Mouse (Mus musculus): ENCODE data around the gene Olfr71. TPM values are rescaled to one million over a fixed set of nuclear protein-coding genes. Genes with fewer than 3 reads are reported as not detected.
A peak's percentile ranks its signal among the peaks of the same experiment; 100 is the strongest.

The Olfr71 gene
- total RNA-seq, 2 experiments from 2014 or later = not detected

GRCm38 (mm10) chr4:43711821-43712220, 1.8 kb upstream of the Olfr71 start:
- DNase-seq = peak; percentile 93

- DNase-seq = no peak
Measured at GRCm38 (mm10) chr4:43705991-43706390, 4.1 kb downstream of the Olfr71 start.

- no peak for DNase-seq
Measured at GRCm38 (mm10) chr4:43703851-43704250, 6.2 kb downstream of the Olfr71 start.

DNA sequence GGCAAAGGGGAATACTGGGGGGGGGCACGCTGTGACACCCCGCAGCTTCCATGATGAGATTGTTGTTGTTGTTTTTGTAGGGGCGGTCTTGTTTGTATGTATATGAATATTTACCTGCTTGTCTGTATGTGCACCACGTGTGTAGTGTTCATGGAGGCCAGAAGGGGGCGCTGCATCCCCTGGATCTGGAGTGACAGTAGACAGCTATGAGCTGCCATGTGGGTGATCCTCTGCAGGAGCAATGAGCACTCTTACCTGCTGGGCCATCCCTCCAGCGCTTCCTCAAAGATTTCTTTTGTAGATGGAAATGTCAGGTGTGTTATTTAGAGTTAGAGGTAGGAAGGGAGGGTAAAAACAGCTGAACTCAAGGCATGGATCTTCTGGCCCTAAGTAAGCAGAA, 6.6 kb downstream of the Olfr71 start:
- DNase-seq = no peak

DNA sequence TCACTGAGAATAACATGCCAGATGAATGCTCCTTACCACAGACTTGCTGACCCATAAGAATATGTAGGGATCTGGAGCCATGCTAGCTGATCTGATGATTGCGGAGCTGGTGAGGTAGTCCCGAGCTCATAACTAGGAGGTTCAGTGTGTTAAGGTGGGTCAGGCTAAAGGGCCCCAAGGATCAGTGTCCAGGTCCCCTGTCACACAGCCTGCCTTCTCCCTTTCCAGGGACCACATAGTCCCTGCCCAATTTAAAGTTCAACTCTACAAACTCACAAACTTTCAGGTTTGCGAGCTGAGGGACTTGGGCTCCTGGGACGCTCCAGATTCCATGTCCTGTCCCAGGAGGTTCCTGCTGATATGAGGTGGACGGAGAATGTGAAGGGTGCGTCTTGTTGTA, 9.3 kb downstream of the Olfr71 start, which contains the start of gene Olfr70:
Olfr70 (minus strand) TSS at position 101 of the 400 bp plus-strand sequence.
- DNase-seq = no peak

GRCm38 (mm10) chr4:43696561-43696960, 13.5 kb downstream of the Olfr71 start:
- DNase-seq = no peak

- peak; percentile 59 for DNase-seq
Measured at GRCm38 (mm10) chr4:43695249-43695671, 14.8 kb downstream of the Olfr71 start.

DNA sequence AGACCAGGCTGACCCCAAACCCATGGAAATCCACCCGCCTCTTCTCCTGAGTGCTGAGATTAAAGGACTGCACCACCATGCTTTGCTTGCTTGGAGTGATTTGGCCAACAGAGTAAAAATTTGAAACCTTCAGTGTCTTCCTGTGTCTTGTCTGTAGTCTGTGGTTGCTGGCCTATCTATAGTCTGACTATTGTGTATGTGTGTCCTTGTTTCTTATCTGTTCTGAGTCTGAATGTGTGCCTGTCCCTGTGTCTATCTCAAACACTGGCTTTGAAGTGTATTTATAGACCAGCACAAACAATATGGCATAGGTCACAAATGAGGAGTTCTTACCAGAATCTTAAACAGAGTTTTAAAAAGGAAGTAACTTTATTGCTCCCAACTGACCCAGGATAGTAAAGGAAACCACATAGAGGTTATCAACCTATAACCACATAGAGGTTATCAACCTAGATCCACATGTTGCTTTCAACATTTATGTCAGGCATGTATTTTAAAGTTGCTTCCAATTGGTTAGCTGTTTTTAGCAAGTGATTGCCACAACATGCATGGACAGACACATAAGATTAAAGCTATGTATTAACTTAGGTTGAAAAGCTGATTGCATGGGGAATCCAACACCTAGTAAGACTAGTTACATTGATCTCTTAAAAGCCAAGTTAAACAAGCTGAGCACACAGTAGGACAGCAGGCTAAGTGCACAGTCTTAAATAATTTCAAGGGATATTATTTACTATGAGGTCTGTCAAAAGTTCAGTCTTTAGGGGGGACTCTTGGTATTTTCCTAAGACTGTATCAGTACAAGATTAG, 15.4 kb downstream of the Olfr71 start:
- no peak for DNase-seq

DNA sequence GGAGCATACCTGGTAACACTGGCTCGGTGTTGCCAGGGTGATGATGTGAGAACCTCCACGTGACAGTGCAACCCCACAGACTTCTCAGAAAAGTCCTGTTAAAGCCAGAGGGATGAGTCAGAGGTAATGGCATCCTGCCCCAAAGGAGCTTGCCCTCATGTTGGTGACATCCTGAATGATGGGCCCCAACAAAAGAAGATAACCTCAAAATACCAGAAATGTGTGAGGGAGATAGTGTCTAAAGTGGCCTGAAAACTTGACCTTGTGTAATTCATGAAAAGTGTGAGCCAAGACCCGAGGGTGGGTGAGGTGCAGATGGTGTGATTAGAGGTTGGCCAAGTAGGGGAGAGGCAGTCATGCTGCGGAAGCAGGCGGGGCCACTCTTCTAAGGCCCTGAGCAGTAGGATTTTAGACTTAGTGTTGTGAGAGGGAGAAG, 16.2 kb downstream of the Olfr71 start:
- no peak for DNase-seq

DNA sequence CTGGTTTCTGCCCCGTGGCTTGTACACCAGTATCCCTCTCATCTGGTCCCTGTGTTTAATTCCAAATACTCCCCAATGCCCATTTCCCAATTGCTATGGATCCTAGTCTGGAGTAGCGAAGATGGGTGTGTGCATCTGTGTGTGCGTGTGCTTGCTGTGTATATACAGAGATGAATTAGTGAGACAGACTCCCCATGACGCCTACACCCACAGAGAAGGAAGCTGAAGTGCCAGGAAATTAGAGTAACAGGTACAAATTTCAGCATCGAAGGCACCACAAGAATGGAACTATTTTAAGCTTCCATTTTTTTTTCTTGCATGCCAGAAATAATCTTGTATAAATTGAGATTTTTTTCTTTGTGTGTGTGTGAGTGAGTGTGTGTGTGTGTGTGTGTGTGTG, 19.0 kb downstream of the Olfr71 start:
- no peak for DNase-seq

DNA sequence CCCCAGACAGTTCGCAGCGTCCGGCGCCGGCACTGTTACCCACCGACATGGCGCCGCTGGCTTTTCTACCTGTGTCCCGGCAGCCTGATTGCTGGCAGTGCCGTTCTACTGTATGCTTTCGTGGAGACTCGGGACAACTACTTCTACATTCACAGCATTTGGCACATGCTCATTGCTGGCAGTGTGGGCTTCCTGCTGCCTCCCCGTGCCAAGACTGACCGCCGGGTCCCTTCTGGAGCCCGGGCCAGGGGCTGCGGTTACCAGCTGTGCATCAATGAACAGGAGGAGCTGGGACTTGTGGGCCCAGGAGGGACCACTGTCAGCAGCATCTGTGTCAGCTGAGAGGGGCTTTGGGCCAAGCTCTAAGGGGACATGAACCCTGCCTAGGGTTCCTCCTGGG, 20.0 kb downstream of the Olfr71 start:
- DNase-seq = no peak

GRCm38 (mm10) chr4:43679416-43680043, 30.5 kb downstream of the Olfr71 start:
- DNase-seq = peak; percentile 35

DNA sequence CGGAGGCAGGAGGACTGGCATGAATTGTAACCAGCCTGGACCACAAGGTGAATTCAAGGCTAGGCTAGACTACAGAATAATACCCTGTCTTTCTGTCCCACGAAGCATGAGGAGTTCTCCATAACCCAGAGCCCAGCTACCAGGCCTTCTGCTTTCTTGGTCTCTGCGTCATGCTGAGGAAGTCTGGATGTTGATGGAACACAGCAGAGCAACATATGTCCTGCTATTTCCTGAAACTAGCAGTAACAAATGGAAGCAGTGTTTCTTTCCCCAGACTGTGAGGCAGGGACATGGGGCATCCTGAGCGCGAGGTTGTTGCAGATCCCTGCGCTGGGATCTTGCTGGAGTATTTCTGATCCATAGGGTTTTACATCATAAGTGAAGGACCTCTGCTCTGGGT, 31.5 kb downstream of the Olfr71 start:
- DNase-seq = no peak

DNA sequence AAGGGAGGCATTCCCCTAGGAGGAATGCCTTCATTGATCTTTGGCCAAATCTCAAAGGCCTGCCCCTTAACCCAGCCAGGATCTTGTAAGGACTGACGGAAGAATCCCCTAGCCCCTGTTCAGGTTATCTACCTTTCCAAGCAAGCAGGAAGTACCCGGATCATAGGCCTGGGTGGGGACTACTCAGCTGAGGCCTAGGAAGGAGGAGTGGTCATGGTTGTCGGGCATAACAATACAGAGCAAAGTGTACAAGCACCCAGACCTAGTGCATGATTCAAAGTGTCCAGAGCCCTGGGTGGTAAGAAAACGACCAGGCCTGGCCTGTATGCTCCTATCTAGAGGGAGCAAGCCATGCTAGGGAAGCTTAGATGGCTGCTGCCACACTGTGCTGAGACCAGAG, 34.4 kb downstream of the Olfr71 start:
- DNase-seq = no peak

GRCm38 (mm10) chr4:43674974-43675373, 35.1 kb downstream of the Olfr71 start:
- DNase-seq = no peak

GRCm38 (mm10) chr4:43673703-43674102, 36.4 kb downstream of the Olfr71 start:
- no peak for DNase-seq

DNA sequence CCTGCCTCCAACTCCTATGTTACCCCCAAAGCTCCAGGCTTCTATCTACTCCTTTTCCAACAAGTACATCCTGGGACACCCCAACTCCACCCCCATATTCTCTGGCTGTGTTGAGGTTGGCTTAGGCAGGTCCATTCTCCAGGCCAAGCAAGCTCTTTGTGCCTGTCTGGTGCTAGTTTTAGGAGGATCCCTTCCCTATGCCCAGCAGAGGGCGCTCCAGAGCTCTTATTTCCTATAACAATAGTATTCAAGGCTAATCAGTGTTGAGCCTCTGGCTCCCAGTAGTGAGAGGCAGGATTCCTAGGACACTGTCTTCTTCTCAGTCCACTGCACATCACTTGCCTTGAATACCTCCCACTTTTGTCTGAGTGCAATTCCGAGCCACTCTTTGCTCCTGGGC, 38.0 kb downstream of the Olfr71 start:
- peak; percentile 94 for DNase-seq

- peak; percentile 75 for DNase-seq
Measured at GRCm38 (mm10) chr4:43669428-43669794, 40.6 kb downstream of the Olfr71 start.

DNA sequence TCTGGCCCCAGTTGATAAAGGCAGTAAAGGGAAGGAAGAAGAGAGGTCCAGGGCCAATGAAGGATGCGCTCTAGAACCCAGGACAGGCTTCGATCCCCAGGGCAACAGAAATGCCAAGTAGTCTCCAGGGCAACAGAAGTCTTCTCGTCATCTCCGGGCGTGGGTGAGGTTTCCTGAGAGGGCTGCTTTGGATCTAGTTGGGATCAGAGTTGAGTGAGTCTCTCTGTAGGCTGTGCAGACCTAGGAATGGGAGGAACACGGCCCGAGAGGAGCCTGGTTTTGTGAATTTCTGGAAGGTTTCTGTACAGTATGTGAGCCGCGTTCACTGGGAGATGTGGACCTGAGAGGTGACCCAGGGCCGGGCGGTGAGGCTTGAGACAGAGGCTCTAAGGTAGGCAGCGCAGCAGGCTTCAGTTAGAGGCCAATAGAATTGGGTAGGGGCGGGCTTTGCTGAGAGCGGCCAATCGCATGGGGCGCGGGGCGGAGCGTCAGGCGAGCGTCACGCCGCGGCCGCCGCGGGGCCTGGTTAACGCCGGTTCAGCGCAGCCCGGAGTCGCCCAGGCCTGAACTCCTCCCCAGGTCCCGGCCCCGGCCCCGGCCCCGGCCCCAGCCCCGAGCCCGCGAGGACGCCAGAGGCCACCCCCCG, 41.1 kb downstream of the Olfr71 start, which contains the start of the genes Tmem8b and Fam221b:
Tmem8b (plus strand) TSS at position 190 of the 646 bp plus-strand sequence.
Fam221b (minus strand) TSS at position 364 of the 646 bp plus-strand sequence.
- DNase-seq = peak; percentile 89

DNA sequence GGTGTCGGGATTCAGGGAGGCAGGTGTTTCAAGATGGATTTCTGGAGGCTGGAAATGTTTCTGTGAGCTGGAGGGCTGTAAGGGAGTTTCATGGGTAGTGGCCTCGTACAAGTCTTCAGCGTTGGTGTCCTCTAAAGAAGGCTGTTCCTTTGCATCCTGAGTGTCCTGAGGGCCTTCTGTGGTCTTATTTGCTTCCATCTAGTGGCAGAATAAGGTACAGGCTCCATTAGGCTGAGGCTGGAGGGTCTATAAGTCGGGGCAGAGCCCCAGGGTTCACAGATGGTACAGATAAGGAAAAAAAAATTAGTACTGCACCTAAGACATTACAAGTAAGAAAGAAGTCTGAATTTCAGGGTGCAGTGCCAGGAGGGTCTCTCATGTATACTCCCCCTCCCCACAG, 43.6 kb downstream of the Olfr71 start:
- no peak for DNase-seq

DNA sequence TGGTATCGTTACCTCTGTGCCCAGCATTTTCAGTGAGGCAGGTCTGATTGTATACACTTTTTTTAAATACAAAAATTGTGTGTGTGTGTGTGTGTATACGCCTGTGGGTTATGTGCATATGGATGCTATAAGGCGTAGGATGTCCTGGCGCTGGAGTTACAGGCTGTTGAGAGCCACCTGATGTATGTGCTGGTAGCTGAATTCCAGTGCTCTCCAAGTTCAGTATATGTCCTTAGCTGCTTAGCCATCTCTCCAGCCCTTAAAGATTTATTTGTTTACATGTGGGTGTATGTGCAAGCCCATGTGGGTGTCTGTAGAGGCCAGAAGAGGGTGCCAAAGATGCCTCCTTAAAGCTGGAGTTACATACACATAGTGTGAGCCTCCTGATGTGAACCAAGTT, 52.9 kb downstream of the Olfr71 start:
- DNase-seq = no peak

DNA sequence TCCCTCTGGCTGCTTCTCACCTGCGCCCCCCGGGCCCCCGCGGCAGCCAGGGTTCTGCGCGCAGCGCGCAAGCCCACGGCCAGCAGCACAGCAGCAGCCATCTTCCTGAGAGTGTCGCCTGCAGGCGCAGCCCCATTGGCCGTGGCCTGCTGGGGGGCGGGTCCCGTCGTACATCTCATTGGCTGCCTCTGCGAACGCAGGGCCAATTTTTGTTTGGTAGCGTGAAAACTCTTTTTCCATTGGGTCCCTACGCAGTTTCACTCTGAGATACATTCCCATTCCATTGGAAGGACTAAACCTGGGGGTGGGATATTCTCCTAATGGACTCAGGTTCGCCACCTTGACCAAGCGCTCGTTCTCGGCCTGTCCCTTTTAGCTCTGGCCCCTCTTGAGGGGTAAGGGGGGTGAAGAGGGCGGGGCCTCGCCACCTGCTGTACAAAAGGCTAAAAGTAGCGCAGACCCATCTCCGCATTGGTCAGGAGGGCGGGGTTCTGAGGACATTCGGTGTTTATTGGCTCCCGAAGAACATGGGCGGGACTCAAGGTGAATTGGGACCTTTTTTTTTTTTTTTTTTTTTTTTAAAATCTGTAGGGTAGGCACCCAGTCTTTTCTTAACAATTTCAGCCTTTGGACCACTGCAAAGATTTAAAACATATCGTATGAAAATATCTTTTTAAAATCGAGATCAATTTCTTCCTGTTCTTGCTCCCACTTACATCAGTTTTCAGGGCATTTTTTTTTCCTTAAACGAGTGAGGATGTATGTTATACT, 53.5 kb downstream of the Olfr71 start, which contains the start of gene Hint2:
Hint2 (minus strand) TSS at position 128 of the 771 bp plus-strand sequence.
- peak; percentile 90 for DNase-seq
